Mouse (Mus musculus) myocyte (in vitro differentiated cells): ENCODE data around the gene Preb.

Experiments
- CEBPB ChIP-seq: IDR thresholded peaks from 2 replicates; pipeline ENCODE4 v1.6.1; 2011; ENCODE audit warnings: mild to moderate bottlenecking, moderate library complexity; ENCODE audit not compliant: poor library complexity, insufficient read depth, severe bottlenecking
- E2F4 ChIP-seq: IDR thresholded peaks from one replicate; pipeline ENCODE4 v1.6.1; 2011; ENCODE audit warnings: mild to moderate bottlenecking, control low read depth, moderate library complexity; ENCODE audit not compliant: insufficient read depth
- MAX ChIP-seq: IDR thresholded peaks from one replicate; pipeline ENCODE4 v1.6.1; 2011; ENCODE audit warnings: low read depth, mild to moderate bottlenecking, control low read depth
- MYOG ChIP-seq, 3 experiments: IDR thresholded peaks; one replicate each; pipeline ENCODE4 v1.6.1; 2011; ENCODE audit warnings: control low read depth in 2 of 3, low read depth in 2 of 3, mild to moderate bottlenecking in 2 of 3; ENCODE audit not compliant: insufficient read length in 2 of 3, control insufficient read depth in 1 of 3, insufficient read depth in 1 of 3
- POLR2A ChIP-seq: IDR thresholded peaks from one replicate; pipeline ENCODE4 v1.6.1; 2011; ENCODE audit warnings: low read depth, mild to moderate bottlenecking, control low read depth, moderate library complexity; ENCODE audit not compliant: insufficient read length
- POLR2AphosphoS2 ChIP-seq: IDR thresholded peaks from one replicate; pipeline ENCODE4 v1.6.1; 2011; ENCODE audit warnings: low read depth, control low read depth; ENCODE audit not compliant: insufficient read length
- REST ChIP-seq: IDR thresholded peaks from one replicate; pipeline ENCODE4 v1.6.1; 2011; ENCODE audit warnings: mild to moderate bottlenecking, control low read depth, moderate library complexity; ENCODE audit not compliant: insufficient read depth, insufficient read length
- SRF ChIP-seq: IDR thresholded peaks from one replicate; pipeline ENCODE4 v1.6.1; 2011; ENCODE audit warnings: low read depth; ENCODE audit not compliant: control insufficient read depth, insufficient read length
- TCF12 ChIP-seq: IDR thresholded peaks from one replicate; pipeline ENCODE4 v1.6.1; 2011; ENCODE audit warnings: mild to moderate bottlenecking, control low read depth; ENCODE audit not compliant: poor library complexity, insufficient read depth, severe bottlenecking
- TCF3 ChIP-seq: IDR thresholded peaks from one replicate; pipeline ENCODE4 v1.6.1; 2011; ENCODE audit warnings: low read depth, control low read depth; ENCODE audit not compliant: insufficient read length
- USF1 ChIP-seq: IDR thresholded peaks from one replicate; pipeline ENCODE4 v1.6.1; 2011; ENCODE audit warnings: low read depth, mild to moderate bottlenecking, control low read depth, moderate library complexity

- TF ChIP-seq USF1 (no peak), TCF12 (peak; percentile 2), E2F4 (no peak), POLR2AphosphoS2 (peak; percentile 11), CEBPB (no peak), MAX (no peak), POLR2A (no peak), TCF3 (peak; percentile 51), REST (no peak), MYOG (IDR thresholded peaks at IDR 0.05; ENCODE audit: control insufficient read depth in 1 of 3, insufficient read depth in 1 of 3, insufficient read length in 2 of 3, low read depth in 2 of 3) (peak in 2 of 3 experiments; percentile 72 to 87), SRF (no peak)
Measured at GRCm38 (mm10) chr5:30930846-30931245, 29.3 kb downstream of the Preb start.
